Mouse (Mus musculus) heart, embryonic 10.5 days (tissue): ENCODE results near the gene Map7d1. TPM values are rescaled to one million over a fixed set of nuclear protein-coding genes. Genes with fewer than 3 reads are reported as not detected.

Experiments used
- DNase-seq: peaks from one replicate; pipeline ENCODE4 v3.0.0-alpha.2; 2017; ENCODE audit warnings: low spot score
- H3K27ac ChIP-seq: fragments of 300-500 bp; sonication (generic); 2 replicates; pipeline ENCODE4 v1.5.1; 2016; ENCODE audit warnings: mild to moderate bottlenecking
- H3K27me3 ChIP-seq: fragments of 300-500 bp; sonication (generic); 2 replicates; pipeline ENCODE4 v1.6.1; 2016; ENCODE audit warnings: mild to moderate bottlenecking; ENCODE audit not compliant: poor library complexity, insufficient read depth, severe bottlenecking
- H3K36me3 ChIP-seq: fragments of 300-500 bp; sonication (generic); 2 replicates; pipeline ENCODE4 v1.6.1; 2016; ENCODE audit warnings: mild to moderate bottlenecking, moderate library complexity
- H3K4me1 ChIP-seq: fragments of 300-500 bp; sonication (generic); 2 replicates; pipeline ENCODE4 v1.6.1; 2016; ENCODE audit warnings: mild to moderate bottlenecking
- H3K4me3 ChIP-seq: fragments of 300-500 bp; sonication (generic); 2 replicates; pipeline ENCODE4 v1.5.1; 2016; ENCODE audit warnings: mild to moderate bottlenecking, moderate library complexity
- H3K9me3 ChIP-seq: fragments of 300-500 bp; sonication (generic); 2 replicates; pipeline ENCODE4 v1.6.1; 2016; ENCODE audit warnings: mild to moderate bottlenecking, moderate library complexity
- WGBS: fragments of 180-500 bp; shearing (Covaris S2); methylation state at CpG from one replicate; pipeline ENCODE4 v1.1.7; 2016; 5-methylcytosine and 5-hydroxymethylcytosine counted together
- polyA plus RNA-seq: library from polyadenylated mRNA; unstranded; fragments of >200 nt; fragmentation: Nextera tagmentation; extraction: Ambion mirVana; gene quantifications from 2 replicates; pipeline ENCODE4 v1.2.1, GENCODE M21; 2016

Gene Map7d1
- polyA plus RNA-seq, 1 experiment from 2014 or later: 74.8 TPM

GRCm38 (mm10) chr4:126248261-126248868 lies 7.8 kb downstream of the Map7d1 start:
- H3K27ac ChIP-seq: peak overlapping the region; percentile 23; the same call in 1 of the 2 replicates
- no peak for DNase-seq
- 39% methylated on average over 11 of the region's 11 CpGs for WGBS
- H3K4me1 ChIP-seq: peaks cover 73% of the 10 kb centered on the region
- H3K4me3 ChIP-seq: no peak overlapping the region
- no peaks in the 10 kb centered on the region for H3K9me3 ChIP-seq
- H3K27me3 ChIP-seq: no peaks in the 10 kb centered on the region
- peaks cover 41% of the 10 kb centered on the region for H3K36me3 ChIP-seq

- Histone ChIP-seq H3K4me3 (no peak overlapping the region), H3K9me3 (no peaks in the 10 kb centered on the region), H3K4me1 (peaks cover 71% of the 10 kb centered on the region), H3K27me3 (no peaks in the 10 kb centered on the region), H3K36me3 (peaks cover 57% of the 10 kb centered on the region), H3K27ac (no peak overlapping the region)
- no peak for DNase-seq
- WGBS: 70% methylated on average over 13 of the region's 13 CpGs
Observed at GRCm38 (mm10) chr4:126246202-126246889, 9.8 kb downstream of the Map7d1 start.

- H3K9me3 ChIP-seq: no peaks in the 10 kb centered on the region
- peaks cover 76% of the 10 kb centered on the region for H3K36me3 ChIP-seq
- no peak overlapping the region for H3K27ac ChIP-seq
- H3K4me3 ChIP-seq: no peak overlapping the region
- no peak for DNase-seq
- no peaks in the 10 kb centered on the region for H3K27me3 ChIP-seq
- WGBS: 81% methylated on average over 6 of the region's 6 CpGs
- peaks cover 58% of the 10 kb centered on the region for H3K4me1 ChIP-seq
Observed at GRCm38 (mm10) chr4:126242510-126242909, 13.6 kb downstream of the Map7d1 start.

- no peak for DNase-seq
- Histone ChIP-seq H3K27ac (peak overlapping the region; percentile 59; the same call in 1 of the 2 replicates), H3K9me3 (no peaks in the 10 kb centered on the region), H3K4me1 (peaks cover 58% of the 10 kb centered on the region), H3K27me3 (no peaks in the 10 kb centered on the region), H3K36me3 (peaks cover 77% of the 10 kb centered on the region), H3K4me3 (no peak overlapping the region)
- 35% methylated on average over 9 of the region's 9 CpGs for WGBS
Observed at GRCm38 (mm10) chr4:126241956-126242355, 14.2 kb downstream of the Map7d1 start.

- Histone ChIP-seq H3K27ac (no peak overlapping the region), H3K4me1 (peaks cover 49% of the 10 kb centered on the region), H3K4me3 (no peak overlapping the region), H3K27me3 (no peaks in the 10 kb centered on the region), H3K36me3 (peaks cover 85% of the 10 kb centered on the region), H3K9me3 (no peaks in the 10 kb centered on the region)
- no peak for DNase-seq
- 90% methylated on average over 13 of the region's 13 CpGs for WGBS
Observed at GRCm38 (mm10) chr4:126239862-126240475, 16.2 kb downstream of the Map7d1 start.

GRCm38 (mm10) chr4:126237721-126238242 lies 18.4 kb downstream of the Map7d1 start:
- H3K4me3 ChIP-seq: 0 out of 2 replicates have a peak overlapping the region, but pooled peaks have one; percentile 37
- no peaks in the 10 kb centered on the region for H3K27me3 ChIP-seq
- WGBS: 38% methylated on average over 5 of the region's 5 CpGs
- H3K4me1 ChIP-seq: peaks cover 51% of the 10 kb centered on the region
- H3K9me3 ChIP-seq: no peaks in the 10 kb centered on the region
- H3K27ac ChIP-seq: peak overlapping the region; percentile 89
- peaks cover 99% of the 10 kb centered on the region for H3K36me3 ChIP-seq
- DNase-seq: peak; percentile 88

- peaks cover 100% of the 10 kb centered on the region for H3K36me3 ChIP-seq
- H3K4me1 ChIP-seq: peaks cover 40% of the 10 kb centered on the region
- H3K27me3 ChIP-seq: no peaks in the 10 kb centered on the region
- DNase-seq: no peak
- WGBS: 52% methylated on average over 63 of the region's 63 CpGs
- H3K27ac ChIP-seq: peak overlapping the region; percentile 89
- H3K4me3 ChIP-seq: peak overlapping the region; percentile 37
- H3K9me3 ChIP-seq: no peaks in the 10 kb centered on the region
Observed at GRCm38 (mm10) chr4:126236467-126237280, 19.5 kb downstream of the Map7d1 start.

- Histone ChIP-seq H3K4me1 (peaks cover 39% of the 10 kb centered on the region), H3K27me3 (no peaks in the 10 kb centered on the region), H3K9me3 (no peaks in the 10 kb centered on the region), H3K27ac (no peak overlapping the region), H3K4me3 (no peak overlapping the region), H3K36me3 (peaks cover 100% of the 10 kb centered on the region)
- 83% methylated on average over 10 of the region's 10 CpGs for WGBS
- DNase-seq: no peak
Observed at GRCm38 (mm10) chr4:126235191-126235590, 21.0 kb downstream of the Map7d1 start.

GRCm38 (mm10) chr4:126234496-126235175 lies 21.5 kb downstream of the Map7d1 start:
- 88% methylated on average over 18 of the region's 18 CpGs for WGBS
- Histone ChIP-seq H3K36me3 (peaks cover 100% of the 10 kb centered on the region), H3K4me3 (no peak overlapping the region), H3K4me1 (peaks cover 36% of the 10 kb centered on the region), H3K27ac (peak overlapping the region; percentile 16; the same call in 1 of the 2 replicates), H3K27me3 (no peaks in the 10 kb centered on the region), H3K9me3 (no peaks in the 10 kb centered on the region)
- DNase-seq: no peak

- DNase-seq: no peak
- Histone ChIP-seq H3K36me3 (peaks cover 91% of the 10 kb centered on the region), H3K4me1 (peaks cover 34% of the 10 kb centered on the region), H3K27ac (no peak overlapping the region), H3K4me3 (no peak overlapping the region), H3K27me3 (no peaks in the 10 kb centered on the region), H3K9me3 (no peaks in the 10 kb centered on the region)
- 88% methylated on average over 29 of the region's 29 CpGs for WGBS
Observed at GRCm38 (mm10) chr4:126233676-126234308, 22.4 kb downstream of the Map7d1 start.

- Histone ChIP-seq H3K4me1 (peaks cover 27% of the 10 kb centered on the region), H3K36me3 (peaks cover 52% of the 10 kb centered on the region), H3K4me3 (no peak overlapping the region), H3K27me3 (no peaks in the 10 kb centered on the region), H3K27ac (no peak overlapping the region), H3K9me3 (no peaks in the 10 kb centered on the region)
- WGBS: 75% methylated on average over 7 of the region's 7 CpGs
- DNase-seq: no peak
Observed at GRCm38 (mm10) chr4:126229900-126230299, 26.2 kb downstream of the Map7d1 start.
